Mouse (Mus musculus): ENCODE measurements at regions not wholly inside any gene's neighbourhood (a gene's known extent, or its start where the extent isn't known, plus 50 kb on each side); places are given as distances from the start of the nearest gene placed in this dataset.

DNA sequence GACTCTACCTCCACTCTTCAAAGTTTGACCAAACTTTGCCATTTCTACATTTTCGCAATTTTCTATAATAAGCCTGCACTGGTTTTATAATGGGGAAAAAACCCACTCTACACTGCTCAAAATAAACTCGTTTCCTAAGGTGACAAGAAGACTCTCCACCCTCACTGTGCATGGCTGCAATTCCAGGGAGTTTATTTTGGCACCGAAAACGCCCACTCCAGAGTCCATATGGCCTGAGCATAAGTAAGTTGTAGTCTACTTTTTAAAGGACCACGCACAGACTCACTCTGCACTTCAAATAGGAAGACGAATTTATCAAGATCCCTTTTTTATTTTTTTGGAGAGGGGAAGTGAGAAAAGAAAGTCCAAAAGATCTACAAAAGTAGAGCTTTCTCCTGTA lies 219.4 kb downstream of the Pdcd6ip start:
- TF ChIP-seq POLR2A (IDR thresholded peaks at IDR 0.05; ENCODE audit: borderline replicate concordance, insufficient read depth, low read length) = no peak
- no peak for TF ChIP-seq CTCF (IDR thresholded peaks at IDR 0.05; ENCODE audit: borderline replicate concordance, insufficient read depth, low read depth, low read length)
